Mouse (Mus musculus) intestine, postnatal 0 days (tissue): ENCODE results near the gene Cxcr5. TPM values are rescaled to one million over a fixed set of nuclear protein-coding genes. Genes with fewer than 3 reads are reported as not detected.

Experiments used
- ATAC-seq: fragments of 200-750 bp; cut with Nextera tagmentation; 2 replicates; pipeline ENCODE4 v1.8.0; 2017; ENCODE audit warnings: mild to moderate bottlenecking, moderate TSS enrichment, moderate library complexity
- H3K27ac ChIP-seq: fragments of 300-500 bp; sonication (generic); 2 replicates; pipeline ENCODE4 v1.5.1; 2014; ENCODE audit warnings: mild to moderate bottlenecking, low read depth, low read length, moderate library complexity
- H3K27me3 ChIP-seq: fragments of 300-500 bp; sonication (generic); replicated peaks from 2 replicates; pipeline ENCODE4 v1.6.1; 2014; ENCODE audit warnings: low read length, mixed read lengths; ENCODE audit not compliant: control insufficient read depth, insufficient read depth
- H3K36me3 ChIP-seq: fragments of 300-500 bp; sonication (generic); 2 replicates; pipeline ENCODE4 v1.6.1; 2014; ENCODE audit warnings: mild to moderate bottlenecking, moderate library complexity; ENCODE audit not compliant: control insufficient read depth, insufficient read depth
- H3K4me1 ChIP-seq: fragments of 300-500 bp; sonication (generic); replicated peaks from 2 replicates; pipeline ENCODE4 v1.6.1; 2014; ENCODE audit warnings: antibody characterized with exemption, low read length, mixed read lengths; ENCODE audit not compliant: control insufficient read depth, insufficient read depth
- H3K4me2 ChIP-seq: fragments of 300-500 bp; sonication (generic); replicated peaks from 2 replicates; pipeline ENCODE4 v1.6.1; 2014; ENCODE audit warnings: low read depth, mild to moderate bottlenecking, moderate library complexity
- H3K4me3 ChIP-seq: fragments of 300-500 bp; sonication (generic); 2 replicates; pipeline ENCODE4 v1.5.1; 2014; ENCODE audit warnings: low read depth, low read length
- H3K9ac ChIP-seq: fragments of 300-500 bp; sonication (generic); 2 replicates; pipeline ENCODE4 v1.6.1; 2014; ENCODE audit warnings: mild to moderate bottlenecking, low read depth, low read length
- H3K9me3 ChIP-seq: fragments of 300-500 bp; sonication (generic); 2 replicates; pipeline ENCODE4 v1.6.1; 2016; ENCODE audit warnings: mixed run types; ENCODE audit not compliant: control insufficient read depth
- CTCF ChIP-seq: sonication (generic); IDR thresholded peaks from 2 replicates; pipeline ENCODE4 v1.5.1; 2016; ENCODE audit warnings: low read depth, mild to moderate bottlenecking, control low read depth, antibody characterized with exemption, moderate library complexity
- WGBS: fragments of 180-500 bp; shearing (Covaris S2); extraction: QIAGEN DNeasy Blood & Tissue Kit; methylation state at CpG from one replicate; pipeline ENCODE4 v1.1.7; 2014; 5-methylcytosine and 5-hydroxymethylcytosine counted together
- polyA plus RNA-seq: library from polyadenylated mRNA; unstranded; fragments of >200 nt; fragmentation: Nextera tagmentation; extraction: Ambion mirVana; gene quantifications from 2 replicates; pipeline ENCODE4 v1.2.1, GENCODE M21; 2015

The Cxcr5 gene
- polyA plus RNA-seq, 1 experiment from 2014 or later: 0.25 TPM

GRCm38 (mm10) chr9:44567338-44568082 is 5.8 kb upstream of the Cxcr5 start:
- Histone ChIP-seq H3K27ac (no peak overlapping the region), H3K4me3 (no peak overlapping the region), H3K9ac (no peak overlapping the region), H3K27me3 (no peaks in the 10 kb centered on the region), H3K36me3 (no peaks in the 10 kb centered on the region), H3K4me2 (no peak overlapping the region), H3K4me1 (no peaks in the 10 kb centered on the region), H3K9me3 (no peaks in the 10 kb centered on the region)
- TF ChIP-seq CTCF: no peak
- 67% methylated on average over 9 of the region's 9 CpGs for WGBS
- ATAC-seq: no peak; the same call in 1 of the 2 replicates

- 84% methylated on average over 6 of the region's 6 CpGs for WGBS
- H3K4me1 ChIP-seq: no peaks in the 10 kb centered on the region
- no peak for ATAC-seq
- H3K27ac ChIP-seq: no peak overlapping the region
- no peaks in the 10 kb centered on the region for H3K27me3 ChIP-seq
- no peak overlapping the region for H3K9ac ChIP-seq
- H3K4me3 ChIP-seq: no peak overlapping the region
- H3K36me3 ChIP-seq: no peaks in the 10 kb centered on the region
- H3K4me2 ChIP-seq: no peak overlapping the region
- no peak for TF ChIP-seq CTCF
- no peaks in the 10 kb centered on the region for H3K9me3 ChIP-seq
Observed at GRCm38 (mm10) chr9:44565367-44565766, 3.7 kb upstream of the Cxcr5 start.

DNA sequence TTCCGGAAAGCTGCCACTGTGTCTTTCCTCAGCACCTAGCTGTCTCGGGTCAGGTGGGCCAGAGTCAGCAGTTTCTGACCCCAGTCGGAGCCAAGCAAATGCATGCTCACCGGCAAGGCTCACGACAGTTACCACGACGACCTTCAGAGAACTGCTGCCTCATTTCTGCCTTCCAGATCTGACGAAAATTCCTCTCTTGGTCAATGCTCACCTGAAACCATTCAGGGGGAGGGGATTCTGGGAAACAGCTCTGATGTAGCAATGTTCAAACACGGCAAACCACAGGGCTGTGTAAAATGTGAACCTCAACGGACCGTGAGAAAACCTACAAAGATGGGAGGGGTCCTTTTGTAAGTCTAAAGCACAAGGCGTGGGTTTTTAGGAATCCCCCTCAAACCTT is 1.3 kb upstream of the Cxcr5 start:
- no peak overlapping the region for H3K4me3 ChIP-seq
- no peak for ATAC-seq
- no peak for TF ChIP-seq CTCF
- no peaks in the 10 kb centered on the region for H3K4me1 ChIP-seq
- H3K4me2 ChIP-seq: no peak overlapping the region
- no peaks in the 10 kb centered on the region for H3K9me3 ChIP-seq
- WGBS: 51% methylated on average over 12 of the region's 12 CpGs
- H3K9ac ChIP-seq: no peak overlapping the region
- H3K36me3 ChIP-seq: no peaks in the 10 kb centered on the region
- H3K27me3 ChIP-seq: no peaks in the 10 kb centered on the region
- no peak overlapping the region for H3K27ac ChIP-seq

DNA sequence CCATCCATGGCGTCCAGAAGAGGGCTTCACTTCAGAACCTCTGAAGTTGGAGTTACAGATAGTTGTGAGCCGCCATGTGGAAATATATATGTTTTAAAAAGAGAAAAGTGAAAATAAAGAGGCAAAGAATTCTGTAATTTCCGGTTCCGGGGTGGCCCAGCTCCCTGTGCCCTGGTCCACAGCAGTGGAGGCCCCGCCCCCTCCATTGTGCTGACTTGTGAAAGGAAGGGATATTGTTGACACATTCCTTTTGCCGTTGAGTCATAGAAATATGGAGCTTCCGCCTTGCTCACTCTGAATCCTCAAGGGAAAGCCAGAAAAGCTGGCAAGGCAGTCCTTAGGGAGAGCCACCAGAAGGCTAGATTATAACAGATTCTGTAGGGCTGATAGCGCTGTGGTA is 9.5 kb downstream of the Cxcr5 start:
- Histone ChIP-seq H3K27ac (no peak overlapping the region), H3K36me3 (no peaks in the 10 kb centered on the region), H3K9ac (no peak overlapping the region), H3K4me1 (no peaks in the 10 kb centered on the region), H3K4me2 (no peak overlapping the region), H3K27me3 (no peaks in the 10 kb centered on the region), H3K9me3 (no peaks in the 10 kb centered on the region), H3K4me3 (no peak overlapping the region)
- WGBS: 60% methylated on average over 8 of the region's 8 CpGs
- TF ChIP-seq CTCF: no peak
- ATAC-seq: peak; percentile 75

DNA sequence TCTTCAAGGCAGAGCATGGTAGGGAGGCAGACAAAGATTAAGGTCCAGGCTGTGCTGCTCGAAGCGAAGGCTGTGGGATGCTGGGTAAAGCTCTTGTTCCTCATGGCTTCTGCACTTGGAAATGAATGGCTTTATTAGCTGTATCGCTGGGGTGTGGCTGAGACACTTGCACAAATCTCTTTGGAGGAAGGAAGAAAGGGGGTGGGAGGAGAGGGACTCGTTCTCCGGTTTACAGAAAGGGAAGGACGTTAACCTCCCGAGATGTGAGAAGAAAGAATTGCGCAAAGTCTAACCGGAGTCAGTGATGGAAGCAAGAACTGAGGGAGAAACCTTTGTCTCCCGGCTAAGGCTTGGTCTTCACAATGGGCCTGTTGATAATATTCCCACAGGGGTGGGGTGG is 10.5 kb downstream of the Cxcr5 start:
- H3K27ac ChIP-seq: no peak overlapping the region
- 58% methylated on average over 10 of the region's 10 CpGs for WGBS
- no peak overlapping the region for H3K4me2 ChIP-seq
- no peak overlapping the region for H3K9ac ChIP-seq
- no peaks in the 10 kb centered on the region for H3K36me3 ChIP-seq
- H3K9me3 ChIP-seq: no peaks in the 10 kb centered on the region
- H3K4me3 ChIP-seq: no peak overlapping the region
- TF ChIP-seq CTCF: no peak
- ATAC-seq: no peak; the same call in 1 of the 2 replicates
- no peaks in the 10 kb centered on the region for H3K27me3 ChIP-seq
- no peaks in the 10 kb centered on the region for H3K4me1 ChIP-seq

- 89% methylated on average over 8 of the region's 8 CpGs for WGBS
Observed at GRCm38 (mm10) chr9:44548412-44549152, 13.1 kb downstream of the Cxcr5 start.

More at GRCm38 (mm10) chr9:44548412-44549152, 13.1 kb downstream of the Cxcr5 start:
- Histone ChIP-seq H3K27me3 (no peaks in the 10 kb centered on the region), H3K36me3 (no peaks in the 10 kb centered on the region), H3K4me2 (no peak overlapping the region), H3K4me3 (no peak overlapping the region), H3K27ac (no peak overlapping the region), H3K4me1 (no peaks in the 10 kb centered on the region), H3K9me3 (no peaks in the 10 kb centered on the region), H3K9ac (no peak overlapping the region)
- no peak for ATAC-seq
- no peak for TF ChIP-seq CTCF
